Mouse (Mus musculus) lung, postnatal 0 days (tissue): ENCODE measurements around the gene Pappa2. TPM values are rescaled to one million over a fixed set of nuclear protein-coding genes. Genes with fewer than 3 reads are reported as not detected.

Experiments
- ATAC-seq: fragments of 200-750 bp; cut with Nextera tagmentation; 2 replicates; pipeline ENCODE4 v1.8.0; 2017; ENCODE audit warnings: moderate library complexity
- DNase-seq: peaks from one replicate; pipeline ENCODE4 v3.0.0-alpha.2; 2016; ENCODE audit warnings: low spot score
- H3K27ac ChIP-seq: fragments of 300-500 bp; sonication (generic); 2 replicates; pipeline ENCODE4 v1.5.1; 2014; ENCODE audit warnings: antibody characterized with exemption, mild to moderate bottlenecking, low read length, mixed read lengths
- H3K27me3 ChIP-seq: fragments of 300-500 bp; sonication (generic); replicated peaks from 2 replicates; pipeline ENCODE4 v1.6.1; 2014; ENCODE audit warnings: low read length, mixed read lengths; ENCODE audit not compliant: insufficient read depth
- H3K36me3 ChIP-seq: fragments of 300-500 bp; sonication (generic); 2 replicates; pipeline ENCODE4 v1.6.1; 2014; ENCODE audit warnings: low read length, mixed read lengths; ENCODE audit not compliant: insufficient read depth
- H3K4me1 ChIP-seq: fragments of 300-500 bp; sonication (generic); 2 replicates; pipeline ENCODE4 v1.6.1; 2014; ENCODE audit warnings: antibody characterized with exemption, low read depth, low read length, mixed read lengths; ENCODE audit not compliant: insufficient read depth
- H3K4me2 ChIP-seq: fragments of 300-500 bp; sonication (generic); replicated peaks from 2 replicates; pipeline ENCODE4 v1.6.1; 2014; ENCODE audit warnings: low read depth, mild to moderate bottlenecking, low read length, moderate library complexity, mixed read lengths
- H3K4me3 ChIP-seq: fragments of 300-500 bp; sonication (generic); 2 replicates; pipeline ENCODE4 v1.5.1; 2014; ENCODE audit warnings: low read depth, low read length
- H3K9ac ChIP-seq: fragments of 300-500 bp; sonication (generic); replicated peaks from 2 replicates; pipeline ENCODE4 v1.6.1; 2014; ENCODE audit warnings: low read depth, mild to moderate bottlenecking
- H3K9me3 ChIP-seq: fragments of 300-500 bp; sonication (generic); 2 replicates; pipeline ENCODE4 v1.6.1; 2016; ENCODE audit warnings: low read length, mixed read lengths
- CTCF ChIP-seq: IDR thresholded peaks from 2 replicates; pipeline ENCODE4 v1.5.1; 2016; ENCODE audit warnings: antibody characterized with exemption, mild to moderate bottlenecking
- EP300 ChIP-seq: IDR thresholded peaks from 2 replicates; pipeline ENCODE4 v1.6.1; 2016; ENCODE audit warnings: antibody characterized with exemption, mild to moderate bottlenecking, control low read depth
- WGBS: fragments of 180-500 bp; shearing (Covaris S2); extraction: QIAGEN DNeasy Blood & Tissue Kit; methylation state at CpG from one replicate; pipeline ENCODE4 v1.1.7; 2014; 5-methylcytosine and 5-hydroxymethylcytosine counted together
- polyA plus RNA-seq: library from polyadenylated mRNA; unstranded; fragments of >200 nt; fragmentation: Nextera tagmentation; extraction: Ambion mirVana; gene quantifications from 2 replicates; pipeline ENCODE4 v1.2.1, GENCODE M21; 2015

Gene Pappa2
- polyA plus RNA-seq, 1 experiment from 2014 or later, result 0.57 TPM

DNA sequence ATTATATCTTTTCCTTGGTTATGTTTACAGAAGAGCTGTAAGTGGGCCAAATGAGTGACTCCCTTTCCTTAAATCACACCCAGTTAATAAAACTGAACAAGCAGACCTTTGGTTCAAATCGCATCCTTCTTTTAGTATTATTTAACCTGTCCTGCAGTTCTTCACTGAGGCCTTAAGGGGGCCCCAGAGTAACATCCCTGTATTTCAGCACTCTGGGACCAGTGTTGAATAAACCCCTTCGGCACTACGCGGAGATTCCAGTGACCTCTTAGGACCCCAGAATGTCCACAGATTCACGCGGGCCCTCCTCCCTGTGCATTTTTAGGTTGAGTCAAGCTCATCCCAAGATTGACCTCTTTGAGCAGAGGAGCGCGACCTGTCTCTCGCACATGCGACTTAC is 135.7 kb downstream of the Pappa2 start:
- Histone ChIP-seq H3K9me3 (no peaks in the 10 kb centered on the region), H3K4me2 (no peak overlapping the region), H3K36me3 (no peaks in the 10 kb centered on the region), H3K27me3 (no peaks in the 10 kb centered on the region), H3K9ac (no peak overlapping the region), H3K4me3 (no peak overlapping the region), H3K27ac (no peak overlapping the region), H3K4me1 (no peaks in the 10 kb centered on the region)
- ATAC-seq (no peak), DNase-seq (peak; percentile 5)
- WGBS, result 64% methylated on average over 10 of the region's 10 CpGs
- peak; percentile 61 for TF ChIP-seq CTCF
- TF ChIP-seq EP300, result no peak

DNA sequence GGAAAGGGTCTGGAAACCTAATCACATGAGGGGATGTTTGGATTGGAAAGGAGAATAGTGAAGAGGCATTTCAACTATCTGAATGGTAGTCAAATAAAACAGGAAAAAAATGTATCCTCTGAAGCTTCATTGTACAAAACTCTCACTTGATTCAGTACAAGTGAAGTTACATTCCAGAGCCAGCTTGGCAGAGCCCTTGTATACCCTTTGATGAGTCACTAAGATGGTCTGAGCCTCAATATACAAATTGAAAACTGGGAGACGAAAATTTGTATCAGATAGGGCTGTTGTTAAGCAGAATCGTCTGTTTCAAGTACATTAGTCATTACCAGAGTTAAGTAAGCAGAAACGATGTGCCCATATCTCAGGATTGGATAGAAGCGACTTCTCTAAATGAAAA is 143.1 kb downstream of the Pappa2 start:
- TF ChIP-seq EP300 (no peak), CTCF (no peak)
- Histone ChIP-seq H3K9ac (no peak overlapping the region), H3K36me3 (no peaks in the 10 kb centered on the region), H3K4me3 (no peak overlapping the region), H3K9me3 (no peaks in the 10 kb centered on the region), H3K4me1 (no peaks in the 10 kb centered on the region), H3K4me2 (no peak overlapping the region), H3K27ac (no peak overlapping the region), H3K27me3 (no peaks in the 10 kb centered on the region)
- ATAC-seq (no peak), DNase-seq (no peak)
- WGBS, result 65% methylated on average over 4 of the region's 4 CpGs

DNA sequence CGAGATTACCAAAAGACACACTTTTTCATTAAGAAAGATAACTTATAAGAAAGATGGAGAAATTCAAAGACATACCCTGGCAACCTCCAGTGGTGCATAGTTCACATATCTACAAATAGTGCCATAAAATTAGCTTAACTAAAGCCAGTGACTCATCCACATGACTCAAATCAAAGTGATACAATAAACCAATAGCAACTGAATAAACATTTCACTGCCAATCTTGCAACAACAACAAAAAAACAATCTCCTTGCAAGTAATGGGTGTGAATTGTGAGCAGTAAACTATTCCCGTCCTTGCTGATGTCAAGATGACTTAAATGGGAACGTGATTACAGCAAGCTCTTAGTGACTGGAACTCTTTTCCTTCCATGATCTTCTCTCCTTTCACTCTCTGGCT is 150.1 kb downstream of the Pappa2 start:
- Histone ChIP-seq H3K27ac (no peak overlapping the region), H3K9ac (no peak overlapping the region), H3K4me3 (no peak overlapping the region), H3K4me1 (no peaks in the 10 kb centered on the region), H3K27me3 (no peaks in the 10 kb centered on the region), H3K9me3 (no peaks in the 10 kb centered on the region), H3K36me3 (no peaks in the 10 kb centered on the region), H3K4me2 (no peak overlapping the region)
- 65% methylated on average over 3 of the region's 3 CpGs for WGBS
- TF ChIP-seq EP300 (no peak), CTCF (no peak)
- no peak for DNase-seq
- no peak for ATAC-seq

- Histone ChIP-seq H3K36me3 (no peaks in the 10 kb centered on the region), H3K9ac (no peak overlapping the region), H3K4me3 (no peak overlapping the region), H3K4me2 (no peak overlapping the region), H3K4me1 (no peaks in the 10 kb centered on the region), H3K27ac (no peak overlapping the region), H3K9me3 (no peaks in the 10 kb centered on the region), H3K27me3 (no peaks in the 10 kb centered on the region)
- TF ChIP-seq CTCF (no peak), EP300 (no peak)
- ATAC-seq (no peak), DNase-seq (no peak)
Measured at GRCm38 (mm10) chr1:158827931-158828330, 152.4 kb downstream of the Pappa2 start.

GRCm38 (mm10) chr1:158819676-158820075 is 160.6 kb downstream of the Pappa2 start:
- DNase-seq, result no peak
- ATAC-seq, result no peak
- no peaks in the 10 kb centered on the region for H3K27me3 ChIP-seq
- H3K4me3 ChIP-seq, result no peak overlapping the region
- no peaks in the 10 kb centered on the region for H3K4me1 ChIP-seq
- H3K36me3 ChIP-seq, result no peaks in the 10 kb centered on the region
- H3K9me3 ChIP-seq, result no peaks in the 10 kb centered on the region
- H3K4me2 ChIP-seq, result no peak overlapping the region
- TF ChIP-seq CTCF (no peak), EP300 (no peak)
- no peak overlapping the region for H3K27ac ChIP-seq
- WGBS, result 90% methylated on average over 2 of the region's 2 CpGs
- no peak overlapping the region for H3K9ac ChIP-seq

GRCm38 (mm10) chr1:158816479-158816878 is 163.8 kb downstream of the Pappa2 start:
- Histone ChIP-seq H3K4me1 (no peaks in the 10 kb centered on the region), H3K27ac (no peak overlapping the region), H3K9ac (no peak overlapping the region), H3K9me3 (no peaks in the 10 kb centered on the region), H3K4me2 (no peak overlapping the region), H3K36me3 (no peaks in the 10 kb centered on the region), H3K27me3 (no peaks in the 10 kb centered on the region), H3K4me3 (no peak overlapping the region)
- DNase-seq, result no peak
- ATAC-seq, result no peak
- no peak for TF ChIP-seq CTCF
- TF ChIP-seq EP300, result no peak
- 88% methylated on average over 3 of the region's 3 CpGs for WGBS

GRCm38 (mm10) chr1:158811887-158812286 is 168.4 kb downstream of the Pappa2 start:
- ATAC-seq, result no peak
- no peak for DNase-seq
- no peak overlapping the region for H3K4me2 ChIP-seq
- no peak overlapping the region for H3K4me3 ChIP-seq
- no peaks in the 10 kb centered on the region for H3K4me1 ChIP-seq
- no peak overlapping the region for H3K27ac ChIP-seq
- 60% methylated on average over 3 of the region's 3 CpGs for WGBS
- H3K36me3 ChIP-seq, result no peaks in the 10 kb centered on the region
- no peaks in the 10 kb centered on the region for H3K27me3 ChIP-seq
- TF ChIP-seq EP300, result no peak
- TF ChIP-seq CTCF, result no peak
- H3K9me3 ChIP-seq, result no peaks in the 10 kb centered on the region
- no peak overlapping the region for H3K9ac ChIP-seq
